Mouse (Mus musculus): Measurements from ENCODE around the gene Ntm. TPM values are rescaled to one million over a fixed set of nuclear protein-coding genes. Genes with fewer than 3 reads are reported as not detected.
A peak's percentile ranks its signal among the peaks of the same experiment; 100 is the strongest.

Ntm gene
- polyA plus RNA-seq, 1 experiment from 2014 or later: 7.8 TPM

DNA sequence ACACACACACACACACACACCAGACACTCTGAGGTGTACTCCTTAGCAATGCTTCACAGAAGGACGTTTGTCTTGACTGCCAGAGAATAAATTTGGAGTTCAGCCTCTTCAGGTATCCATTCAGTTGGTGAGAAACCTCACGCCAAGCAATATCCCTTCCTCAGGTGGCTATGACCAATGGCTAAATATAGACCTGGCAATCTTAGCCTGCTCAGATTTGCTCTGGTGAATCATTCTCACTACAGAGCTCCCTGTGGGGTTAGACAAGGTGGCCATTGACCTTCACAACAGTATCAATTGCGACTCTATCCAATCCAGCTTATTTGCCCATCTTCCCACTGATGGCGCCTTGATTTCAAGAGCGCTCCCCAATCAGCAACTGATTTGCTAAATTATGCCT lies 150.3 kb downstream of the Ntm start:
- Histone ChIP-seq H3K36me3 (no peaks in the 10 kb centered on the region), H3K9me3 (replicated peaks) (no peaks in the 10 kb centered on the region), H3K27me3 (ENCODE audit: low read depth, poor library complexity, severe bottlenecking) (no peaks in the 10 kb centered on the region), H3K27ac (replicated peaks) (no peak overlapping the region), H3K4me1 (peaks cover 12% of the 10 kb centered on the region; the same call in 1 of the 2 replicates), H3K4me3 (no peak overlapping the region)
- WGBS: 90% methylated on average over 5 of the region's 5 CpGs
- DNase-seq (ENCODE audit: low spot score): no peak

DNA sequence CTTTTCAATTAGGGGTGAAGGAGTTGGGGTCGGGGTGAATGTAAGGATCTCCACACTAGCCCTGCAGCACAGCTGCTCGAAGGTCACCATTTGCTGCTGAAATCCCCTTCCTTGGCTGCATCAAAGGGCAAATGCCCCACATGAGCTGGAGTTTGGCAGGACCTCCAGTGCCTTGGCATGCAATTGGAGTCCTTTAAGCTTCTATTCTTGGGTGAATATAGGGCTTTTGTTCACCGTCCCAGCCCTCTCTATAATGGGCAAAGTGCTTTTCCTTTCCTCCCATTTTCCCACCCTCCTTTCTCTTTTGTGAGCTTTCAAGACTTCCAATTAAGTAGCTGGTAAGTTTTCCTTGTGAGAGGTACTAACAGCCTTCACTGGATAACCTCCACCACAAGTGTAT lies 156.2 kb downstream of the Ntm start:
- Histone ChIP-seq H3K27ac (replicated peaks) (no peak overlapping the region), H3K4me1 (peaks cover 32% of the 10 kb centered on the region), H3K4me3 (no peak overlapping the region), H3K27me3 (ENCODE audit: low read depth, poor library complexity, severe bottlenecking) (peaks cover 9% of the 10 kb centered on the region), H3K9me3 (replicated peaks) (no peaks in the 10 kb centered on the region), H3K36me3 (no peaks in the 10 kb centered on the region)
- no peak for DNase-seq (ENCODE audit: low spot score)
- 34% methylated on average over 3 of the region's 3 CpGs for WGBS

DNA sequence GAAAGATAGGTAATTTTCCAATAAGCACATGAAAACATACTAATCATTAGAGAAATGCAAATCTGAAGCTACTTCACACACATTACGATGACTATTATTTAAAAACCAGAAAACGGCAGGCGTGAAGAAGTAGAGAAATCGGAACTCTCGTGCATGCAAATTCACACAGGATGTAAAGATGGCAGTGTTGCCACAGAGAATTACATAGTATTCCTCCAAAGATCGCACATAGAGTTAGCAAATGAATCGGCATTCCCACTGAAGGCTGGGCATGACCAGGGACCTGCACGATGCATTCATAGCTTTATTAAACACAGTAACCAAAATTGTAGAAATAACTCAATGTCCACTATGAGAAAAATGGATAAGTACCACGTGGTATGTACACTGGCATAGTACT lies 158.5 kb downstream of the Ntm start:
- no peak for DNase-seq (ENCODE audit: low spot score)
- Histone ChIP-seq H3K27ac (replicated peaks) (no peak overlapping the region), H3K36me3 (no peaks in the 10 kb centered on the region), H3K27me3 (ENCODE audit: low read depth, poor library complexity, severe bottlenecking) (peaks cover 24% of the 10 kb centered on the region), H3K4me1 (peaks cover 38% of the 10 kb centered on the region), H3K4me3 (no peak overlapping the region), H3K9me3 (replicated peaks) (no peaks in the 10 kb centered on the region)
- WGBS: 92% methylated on average over 9 of the region's 9 CpGs

DNA sequence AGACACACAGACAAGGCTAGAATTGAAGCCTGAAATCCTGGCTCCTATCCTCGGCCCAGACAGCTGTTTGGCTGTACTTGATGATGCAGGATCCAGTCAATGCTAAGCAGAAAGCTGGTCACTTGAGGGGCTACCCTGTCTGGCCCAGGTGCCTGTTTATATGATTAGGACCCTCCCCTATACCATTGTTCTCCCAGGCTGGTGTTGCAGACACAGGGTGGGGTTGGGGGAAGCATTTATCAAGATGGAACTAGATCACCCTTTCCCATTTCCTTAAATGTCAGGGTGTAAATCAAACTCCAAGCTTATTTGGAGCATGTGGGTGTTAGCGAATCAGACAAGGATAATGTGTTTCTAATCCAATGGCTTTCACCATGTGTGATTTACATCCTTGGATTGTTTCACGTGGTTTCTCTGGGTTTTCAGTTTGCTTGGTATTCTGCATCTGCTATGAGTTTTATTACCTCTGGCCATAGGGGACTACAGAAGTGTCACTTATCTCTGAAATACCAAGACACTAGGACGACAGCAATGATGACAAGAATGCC lies 159.1 kb downstream of the Ntm start:
- peak overlapping the region; percentile 82 for H3K27ac ChIP-seq (replicated peaks)
- H3K36me3 ChIP-seq: no peaks in the 10 kb centered on the region
- 52% methylated on average over 4 of the region's 4 CpGs for WGBS
- peaks cover 38% of the 10 kb centered on the region for H3K4me1 ChIP-seq
- H3K4me3 ChIP-seq: 0 out of 2 replicates have a peak overlapping the region, but pooled peaks have one; percentile 32
- peaks cover 27% of the 10 kb centered on the region for H3K27me3 ChIP-seq (ENCODE audit: low read depth, poor library complexity, severe bottlenecking)
- H3K9me3 ChIP-seq (replicated peaks): no peaks in the 10 kb centered on the region
- DNase-seq (ENCODE audit: low spot score): no peak

DNA sequence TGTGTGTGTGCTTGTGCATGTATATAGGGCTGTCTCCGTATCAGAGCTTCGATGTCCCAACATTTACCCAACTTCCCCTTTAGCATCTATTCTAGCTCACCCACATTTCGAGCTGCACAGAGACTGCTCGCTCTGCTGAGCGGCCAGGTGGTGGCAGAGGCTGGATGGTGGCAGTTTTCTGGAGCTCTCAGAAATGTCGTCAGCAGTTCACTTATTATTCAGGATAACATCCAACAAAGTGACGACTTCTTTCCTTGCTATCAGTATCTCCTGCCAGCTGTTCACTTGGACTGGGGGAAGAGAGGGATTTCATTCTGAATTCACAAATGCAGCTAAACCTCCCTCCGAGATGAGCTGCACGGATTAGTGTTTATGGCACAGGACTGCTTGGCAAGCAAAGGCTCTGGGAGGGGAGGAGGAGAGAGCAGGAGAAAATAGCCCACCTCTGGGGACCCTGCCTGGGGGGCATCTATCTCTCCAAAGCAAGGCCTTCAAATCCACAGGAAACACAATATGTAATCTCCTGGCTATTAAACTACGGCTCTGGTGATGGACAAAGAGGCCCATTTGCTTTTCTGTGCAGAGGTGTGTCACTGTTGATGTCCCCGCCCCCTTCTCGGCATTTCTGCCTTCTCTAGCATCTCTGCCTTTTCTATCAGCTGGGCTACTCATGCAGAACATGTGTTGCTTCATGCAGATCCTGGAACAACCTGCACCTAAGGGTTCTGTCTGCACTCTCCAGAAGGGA lies 159.8 kb downstream of the Ntm start:
- H3K27ac ChIP-seq (replicated peaks): peak overlapping the region; percentile 82
- DNase-seq (ENCODE audit: low spot score): peak; percentile 35
- WGBS: 19% methylated on average over 12 of the region's 12 CpGs
- H3K4me1 ChIP-seq: peaks cover 38% of the 10 kb centered on the region
- no peaks in the 10 kb centered on the region for H3K36me3 ChIP-seq
- peaks cover 27% of the 10 kb centered on the region for H3K27me3 ChIP-seq (ENCODE audit: low read depth, poor library complexity, severe bottlenecking)
- H3K4me3 ChIP-seq: peak overlapping the region; percentile 32; the same call in 1 of the 2 replicates
- H3K9me3 ChIP-seq (replicated peaks): no peaks in the 10 kb centered on the region

DNA sequence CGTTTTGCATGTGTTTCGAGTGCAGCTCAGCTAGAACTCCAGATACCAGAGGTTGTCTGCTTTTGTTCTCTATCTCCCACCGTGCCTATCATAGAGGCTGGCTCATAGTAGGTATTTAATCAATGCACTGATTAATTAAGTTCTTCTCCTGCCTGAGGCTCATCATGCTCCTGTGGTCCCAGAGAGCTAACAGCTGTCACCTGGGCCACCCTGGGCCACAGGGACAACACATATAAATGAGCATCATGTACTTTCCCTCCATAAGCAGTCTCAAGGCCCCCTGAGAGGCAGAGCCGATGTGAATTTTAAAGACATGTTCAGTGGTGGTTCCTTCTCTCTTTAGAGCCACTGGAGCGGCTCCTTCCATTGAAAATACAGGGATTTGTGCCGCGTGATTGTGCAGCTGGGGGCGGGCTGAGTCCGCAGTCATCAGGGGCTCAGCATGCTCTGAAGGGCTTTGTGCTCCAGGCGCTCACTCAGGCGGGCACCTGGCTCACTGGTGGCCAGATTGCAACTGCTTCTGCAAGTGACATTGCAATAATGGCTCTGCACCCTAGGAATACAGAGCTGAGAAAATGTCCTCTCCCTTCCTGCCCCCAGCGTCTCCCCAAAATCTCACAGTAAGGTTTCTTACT lies 160.8 kb downstream of the Ntm start:
- Histone ChIP-seq H3K9me3 (replicated peaks) (no peaks in the 10 kb centered on the region), H3K36me3 (no peaks in the 10 kb centered on the region), H3K4me3 (peak overlapping the region; percentile 32), H3K27ac (replicated peaks) (peak overlapping the region; percentile 82), H3K4me1 (peaks cover 38% of the 10 kb centered on the region), H3K27me3 (ENCODE audit: low read depth, poor library complexity, severe bottlenecking) (peaks cover 33% of the 10 kb centered on the region)
- DNase-seq (ENCODE audit: low spot score): peak; percentile 78
- 16% methylated on average over 12 of the region's 12 CpGs for WGBS

DNA sequence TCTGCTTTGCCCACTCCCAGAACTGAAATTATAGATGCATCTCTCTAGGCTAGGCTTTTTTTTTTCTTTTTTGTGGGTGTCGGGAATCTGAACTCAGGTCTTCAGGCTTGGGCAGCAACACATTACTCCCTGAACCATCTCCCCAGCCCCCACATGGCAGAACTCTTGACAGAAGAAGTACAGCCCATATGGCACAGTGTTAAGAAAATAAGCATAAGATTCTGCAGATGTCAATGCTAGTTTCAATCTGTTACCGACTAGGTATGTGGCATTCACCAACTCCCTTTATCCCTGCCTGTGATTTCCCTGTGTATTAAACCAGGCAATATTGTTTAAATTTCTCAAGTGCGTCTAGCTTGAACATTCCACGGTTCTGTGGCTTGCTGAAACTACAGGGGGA lies 166.7 kb downstream of the Ntm start:
- H3K36me3 ChIP-seq: no peaks in the 10 kb centered on the region
- H3K27ac ChIP-seq (replicated peaks): no peak overlapping the region
- peaks cover 10% of the 10 kb centered on the region for H3K4me1 ChIP-seq
- DNase-seq (ENCODE audit: low spot score): no peak
- no peak overlapping the region for H3K4me3 ChIP-seq
- H3K27me3 ChIP-seq (ENCODE audit: low read depth, poor library complexity, severe bottlenecking): peaks cover 27% of the 10 kb centered on the region
- H3K9me3 ChIP-seq (replicated peaks): no peaks in the 10 kb centered on the region
- WGBS: 85% methylated on average over 4 of the region's 4 CpGs

DNA sequence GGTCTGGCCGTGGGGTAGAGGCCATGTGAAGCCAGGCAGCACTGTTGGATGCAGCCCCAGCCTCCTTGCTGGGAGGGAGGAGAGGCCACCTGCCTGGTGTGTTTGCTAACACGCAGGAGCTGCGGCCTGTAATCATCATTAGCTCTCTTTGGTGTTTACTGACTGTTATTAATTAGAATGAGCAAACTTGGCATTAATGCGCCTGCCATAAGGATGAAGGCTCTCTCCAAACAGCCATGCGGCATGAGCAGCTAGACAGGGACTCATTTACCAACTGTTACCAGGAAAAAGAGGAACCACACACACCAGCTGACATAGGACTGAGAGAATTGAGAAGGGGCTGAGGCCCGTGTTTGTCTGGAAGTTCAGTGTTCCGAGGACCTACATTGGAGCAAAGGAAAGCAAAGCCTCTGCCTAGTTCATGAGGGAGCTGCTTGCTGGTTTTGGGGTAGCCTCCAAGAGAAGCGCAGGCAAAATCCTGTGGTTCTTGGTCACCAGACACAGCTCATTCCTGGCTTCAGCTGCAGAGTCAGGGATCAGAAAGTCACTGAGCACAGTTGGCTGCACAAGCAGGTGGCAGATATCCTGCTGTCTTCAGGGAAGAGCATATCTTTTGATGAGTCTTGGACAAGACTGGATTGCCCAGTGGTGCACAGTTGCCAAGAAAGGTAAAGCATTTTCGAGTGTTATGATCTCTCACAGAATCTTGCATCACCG lies 171.6 kb downstream of the Ntm start:
- Histone ChIP-seq H3K36me3 (no peaks in the 10 kb centered on the region), H3K27ac (replicated peaks) (no peak overlapping the region), H3K9me3 (replicated peaks) (no peaks in the 10 kb centered on the region), H3K4me3 (no peak overlapping the region), H3K4me1 (peaks cover 10% of the 10 kb centered on the region), H3K27me3 (ENCODE audit: low read depth, poor library complexity, severe bottlenecking) (peaks cover 4% of the 10 kb centered on the region; the same call in 1 of the 2 replicates)
- DNase-seq (ENCODE audit: low spot score): no peak
- WGBS: 74% methylated on average over 10 of the region's 10 CpGs

DNA sequence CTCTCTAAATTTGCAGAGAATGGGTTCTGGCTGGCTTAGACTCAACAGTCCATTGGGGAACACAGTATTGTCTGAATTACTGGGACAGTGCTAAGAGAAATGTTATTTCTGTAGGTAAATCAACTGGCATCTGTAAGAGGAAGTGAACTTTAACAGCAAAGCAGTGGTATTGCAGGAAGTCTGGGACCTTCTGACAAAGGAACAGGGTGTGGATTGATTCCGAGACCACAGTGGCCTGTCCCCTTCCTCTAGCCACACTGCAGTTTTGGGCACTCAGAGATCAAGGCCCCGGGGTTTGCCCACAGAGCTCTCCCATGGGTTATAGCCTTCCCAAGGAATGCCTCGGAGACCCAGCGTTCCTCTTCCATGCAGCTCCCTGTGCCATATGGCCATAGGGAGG lies 172.9 kb downstream of the Ntm start:
- H3K36me3 ChIP-seq: no peaks in the 10 kb centered on the region
- peaks cover 4% of the 10 kb centered on the region; the same call in 1 of the 2 replicates for H3K27me3 ChIP-seq (ENCODE audit: low read depth, poor library complexity, severe bottlenecking)

DNA sequence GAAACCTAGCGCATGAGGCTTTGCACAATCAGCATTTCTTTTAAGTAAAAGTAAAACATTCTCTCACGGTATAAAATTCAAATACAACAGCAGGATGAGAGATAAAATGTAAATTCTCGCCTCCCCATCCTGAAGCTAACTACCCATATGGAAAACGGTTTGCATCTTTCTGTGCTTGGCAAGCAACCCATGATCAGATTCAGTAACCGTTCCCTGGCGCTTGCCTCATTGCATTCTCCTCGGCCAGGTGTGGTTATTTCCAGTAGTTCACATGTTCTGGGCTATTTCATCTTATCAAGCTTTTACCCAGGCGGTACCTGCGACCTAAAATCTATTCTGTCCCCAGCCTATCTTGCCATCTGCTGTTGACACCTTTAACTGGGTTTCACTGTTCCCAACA lies 174.1 kb downstream of the Ntm start:
- Histone ChIP-seq H3K4me3 (no peak overlapping the region), H3K9me3 (replicated peaks) (no peaks in the 10 kb centered on the region), H3K4me1 (peaks cover 6% of the 10 kb centered on the region), H3K36me3 (no peaks in the 10 kb centered on the region), H3K27ac (replicated peaks) (no peak overlapping the region), H3K27me3 (ENCODE audit: low read depth, poor library complexity, severe bottlenecking) (peaks cover 4% of the 10 kb centered on the region; the same call in 1 of the 2 replicates)
- 90% methylated on average over 9 of the region's 9 CpGs for WGBS
- no peak for DNase-seq (ENCODE audit: low spot score)

More for the DNA sequence above, 172.9 kb downstream of the Ntm start:
- 89% methylated on average over 4 of the region's 4 CpGs for WGBS
- Histone ChIP-seq H3K4me3 (no peak overlapping the region), H3K4me1 (peaks cover 8% of the 10 kb centered on the region), H3K27ac (replicated peaks) (no peak overlapping the region), H3K9me3 (replicated peaks) (no peaks in the 10 kb centered on the region)
- DNase-seq (ENCODE audit: low spot score): no peak

DNA sequence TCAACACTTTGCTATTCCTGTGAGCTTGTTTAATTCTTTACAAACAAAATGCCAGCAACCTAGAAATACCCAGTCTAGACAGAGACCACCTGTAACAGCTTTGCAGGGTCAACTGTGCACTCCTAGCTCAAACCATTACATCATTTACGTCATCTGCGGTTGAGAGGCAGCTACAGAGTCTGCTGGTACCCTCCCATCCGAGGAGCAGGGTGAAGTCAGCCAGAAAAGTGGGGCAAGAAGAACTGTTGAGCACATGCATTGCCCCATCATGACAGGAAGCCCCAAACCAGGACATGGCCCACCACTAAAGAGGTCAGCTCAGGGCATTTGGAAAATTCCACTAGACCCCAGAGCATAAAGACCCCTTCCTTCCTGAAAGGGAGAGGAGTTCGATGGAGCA lies 175.5 kb downstream of the Ntm start:
- H3K27ac ChIP-seq (replicated peaks): no peak overlapping the region
- WGBS: 80% methylated on average over 4 of the region's 4 CpGs
- no peaks in the 10 kb centered on the region for H3K27me3 ChIP-seq (ENCODE audit: low read depth, poor library complexity, severe bottlenecking)
- DNase-seq (ENCODE audit: low spot score): no peak
- H3K9me3 ChIP-seq (replicated peaks): no peaks in the 10 kb centered on the region
- H3K4me3 ChIP-seq: no peak overlapping the region
- H3K4me1 ChIP-seq: peaks cover 6% of the 10 kb centered on the region
- H3K36me3 ChIP-seq: no peaks in the 10 kb centered on the region

DNA sequence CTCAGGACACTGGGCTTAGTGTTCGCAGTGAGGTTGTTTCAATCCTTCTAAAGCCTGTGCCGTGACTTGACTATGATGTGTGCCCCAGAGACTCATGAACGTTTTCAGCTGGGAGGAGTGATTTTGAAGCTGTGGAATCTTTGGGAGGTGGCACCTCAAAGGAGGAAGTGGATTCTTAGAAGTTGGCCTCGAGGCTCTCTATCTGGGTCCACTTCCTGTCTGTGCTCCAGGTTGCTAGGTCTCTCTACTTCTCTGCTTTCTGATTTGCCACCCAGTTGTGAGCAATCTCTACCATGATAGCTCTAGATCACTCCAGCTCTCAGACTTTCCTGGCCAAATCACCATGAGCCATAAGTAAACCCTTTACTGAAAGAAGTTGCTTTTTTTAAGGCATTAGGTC lies 180.2 kb downstream of the Ntm start:
- no peak overlapping the region for H3K4me3 ChIP-seq
- H3K9me3 ChIP-seq (replicated peaks): no peaks in the 10 kb centered on the region
- H3K27me3 ChIP-seq (ENCODE audit: low read depth, poor library complexity, severe bottlenecking): no peaks in the 10 kb centered on the region; the same call in 1 of the 2 replicates
- no peak overlapping the region for H3K27ac ChIP-seq (replicated peaks)
- WGBS: 87% methylated on average over 4 of the region's 4 CpGs
- H3K36me3 ChIP-seq: no peaks in the 10 kb centered on the region
- H3K4me1 ChIP-seq: peaks cover 3% of the 10 kb centered on the region; the same call in 1 of the 2 replicates
- no peak for DNase-seq (ENCODE audit: low spot score)
